In the genomic region with DNA sequence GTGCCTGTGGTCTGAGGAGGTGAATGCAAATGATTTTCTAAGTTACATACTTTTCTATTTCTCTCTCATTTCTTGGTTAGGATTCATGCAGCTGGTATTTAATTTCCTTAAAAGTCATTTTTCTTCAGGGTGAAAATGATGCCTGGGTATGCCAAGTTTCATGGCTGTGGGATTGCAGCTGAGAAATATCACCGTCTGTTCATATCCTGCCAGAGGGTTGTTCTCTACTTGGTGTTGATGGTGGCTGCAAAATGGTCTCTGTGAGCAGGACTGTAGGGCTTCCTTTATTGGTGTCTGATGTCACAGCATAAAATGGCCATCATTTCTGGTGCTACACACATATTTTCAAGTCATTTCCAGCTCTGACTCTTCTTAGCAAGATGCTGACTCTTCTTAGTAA, we compare ENCODE assay signal across 16 mouse cellular contexts.
A peak's percentile ranks its signal among the peaks of the same experiment; 100 is the strongest.
DNase-seq lines count a peak whose midpoint lies in the region; ATAC-seq lines count a peak whose summit lies in the region.
"Had no signal": no experiment of that assay in that cellular context is flagged by ENCODE, and none has a peak within 500 bp of the region (broad histone marks: within the 10 kb centered on the region; RNA-seq: fewer than 3 reads in every experiment).

No protein-coding gene starts in this region.

- ATAC-seq in frontal cortex, adult (ENCODE audit: low TSS enrichment): peak; percentile 82
- ATAC-seq: activated CD4-positive, CD25-positive, alpha-beta regulatory T cell, adult 4 months; forebrain, embryonic 15.5 days; Patski had no signal

- DNase-seq in frontal cortex, postnatal 14 days (ENCODE audit: low spot score in 2 of 2): no peak
- DNase-seq in right cerebral cortex, adult 2 months (ENCODE audit: low spot score in 2 of 2): peak; percentile 4 to 9
- no peak for DNase-seq in right cerebral cortex, postnatal 4 days
- DNase-seq in layer of hippocampus, adult 9-10 months (ENCODE audit: low spot score): peak; percentile 5
- no peak for DNase-seq in thymus, postnatal 10 days (ENCODE audit: low spot score in 2 of 2)
- DNase-seq in kidney, adult 18-20 months: no peak
- DNase-seq: adrenal gland, postnatal 14 days; cerebellum, postnatal 10 days; embryo, embryonic 11 days; gastrocnemius, postnatal 10 days; heart, adult 2 months; heart, postnatal 14 days had no signal

Comparison
In these comparisons a context has a peak if more than half of its experiments do, and no peak if none do; other contexts are left out.
1. DNase-seq: peak in right cerebral cortex, adult 2 months (2 of 2) and layer of hippocampus, adult 9-10 months (single experiment); none in frontal cortex, postnatal 14 days (0 of 2), right cerebral cortex, postnatal 4 days (single experiment), thymus, postnatal 10 days (0 of 2) and kidney, adult 18-20 months (single experiment).